Mouse (Mus musculus): ENCODE results near the gene Gm10772. TPM values are rescaled to one million over a fixed set of nuclear protein-coding genes. Genes with fewer than 3 reads are reported as not detected.
"Not testable (repeated sequence)": the region's sequence is repeated elsewhere in the genome, so short reads cannot be mapped to it uniquely, and the experiment has no call there.

The Gm10772 gene
- total RNA-seq (2012; rRNA removed) (not detected in 2 replicates), total RNA-seq (2014; rRNA removed) (not detected in 2 replicates), polyA plus RNA-seq (2012; ENCODE audit: insufficient read length, low read depth) (not detected in 2 replicates)

DNA sequence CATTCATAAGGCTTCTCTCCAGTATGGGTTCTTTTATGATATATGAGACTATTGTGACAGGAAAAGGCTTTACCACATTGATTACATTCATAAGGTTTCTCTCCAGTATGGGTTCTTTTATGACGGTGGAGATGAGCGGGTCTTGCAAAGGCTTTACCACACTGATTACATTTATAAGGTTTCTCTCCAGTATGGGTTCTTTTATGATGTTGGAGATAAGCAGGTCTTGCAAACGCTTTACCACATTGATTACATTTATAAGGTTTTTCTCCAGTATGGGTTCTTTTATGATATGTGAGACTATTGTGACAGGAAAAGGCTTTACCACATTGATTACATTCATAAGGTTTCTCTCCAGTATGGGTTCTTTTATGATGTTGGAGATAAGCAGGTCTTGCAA lies at the start of gene Gm10772:
Gene Gm10772, minus strand, starts transcription at position 101 of the 400 bp plus-strand sequence.
- DNase-seq (ENCODE audit: extremely low read depth); H3K4me1 ChIP-seq (ENCODE audit: control insufficient read depth in 1 of 2, insufficient read depth in 2 of 2); H3K9ac ChIP-seq (ENCODE audit: insufficient read depth, low read depth); dilution Hi-C loops (cut with MboI; ENCODE audit: extremely low pct_ligation_motif_present, extremely low pct_unique_long_range_greater_than_20kb, low sequenced_read_pairs); H3K9me3 ChIP-seq (replicated peaks; ENCODE audit: low read length); H3K4me3 ChIP-seq (replicated peaks in 1 of 3; ENCODE audit: low read depth in 2 of 3, low read length in 2 of 3, poor library complexity in 1 of 3); H3K27ac ChIP-seq (ENCODE audit: insufficient read depth, low read depth); H3K36me3 ChIP-seq (replicated peaks in 1 of 2; ENCODE audit: control insufficient read depth in 1 of 2, insufficient read depth in 1 of 2, low read length in 1 of 2); H3K4me2 ChIP-seq (ENCODE audit: insufficient read depth, low read depth, poor library complexity, severe bottlenecking); in situ Hi-C loops (cut with MboI; ENCODE audit: low pct_ligation_motif_present, low pct_unique_long_range_greater_than_20kb, low sequenced_read_pairs); H3K27me3 ChIP-seq (replicated peaks); H3K79me2 ChIP-seq (replicated peaks; ENCODE audit: control insufficient read depth, extremely low read depth, insufficient read depth, poor library complexity, severe bottlenecking): not testable (repeated sequence)

- H3K9me3 ChIP-seq (replicated peaks; ENCODE audit: low read length); H3K4me1 ChIP-seq (ENCODE audit: control insufficient read depth in 1 of 2, insufficient read depth in 2 of 2); H3K9ac ChIP-seq (ENCODE audit: insufficient read depth, low read depth); H3K27ac ChIP-seq (ENCODE audit: insufficient read depth, low read depth); in situ Hi-C loops (cut with MboI; ENCODE audit: low pct_ligation_motif_present, low pct_unique_long_range_greater_than_20kb, low sequenced_read_pairs); DNase-seq (ENCODE audit: extremely low read depth); H3K36me3 ChIP-seq (replicated peaks in 1 of 2; ENCODE audit: control insufficient read depth in 1 of 2, insufficient read depth in 1 of 2, low read length in 1 of 2); H3K4me2 ChIP-seq (ENCODE audit: insufficient read depth, low read depth, poor library complexity, severe bottlenecking); H3K27me3 ChIP-seq (replicated peaks); H3K4me3 ChIP-seq (replicated peaks in 1 of 3; ENCODE audit: low read depth in 2 of 3, low read length in 2 of 3, poor library complexity in 1 of 3); H3K79me2 ChIP-seq (replicated peaks; ENCODE audit: control insufficient read depth, extremely low read depth, insufficient read depth, poor library complexity, severe bottlenecking); dilution Hi-C loops (cut with MboI; ENCODE audit: extremely low pct_ligation_motif_present, extremely low pct_unique_long_range_greater_than_20kb, low sequenced_read_pairs): not testable (repeated sequence)
These were observed 36.5 kb upstream of the Gm10772 start for GRCm38 (mm10) chr13:66263914-66264313.

DNA sequence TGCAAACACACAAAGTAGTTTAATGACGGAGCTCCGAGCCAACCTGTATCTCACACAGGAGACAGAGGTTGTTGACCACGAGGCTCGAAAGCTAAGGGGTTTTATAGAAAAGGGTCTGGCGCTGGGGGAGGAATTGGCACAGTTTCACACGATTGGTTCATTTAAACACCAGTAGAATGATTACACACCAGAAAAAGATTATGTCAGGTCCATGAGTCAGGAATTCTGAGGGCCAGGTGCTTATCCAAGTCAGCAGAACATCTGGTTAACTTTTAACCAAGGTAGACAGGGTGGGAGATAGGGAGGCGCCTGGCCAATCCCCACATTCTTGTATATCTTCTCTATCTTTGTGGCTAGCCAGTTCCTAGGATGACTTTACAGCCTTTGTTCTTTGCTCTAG lies 35.8 kb upstream of the Gm10772 start:
- H3K36me3 ChIP-seq (replicated peaks in 1 of 2; ENCODE audit: control insufficient read depth in 1 of 2, insufficient read depth in 1 of 2, low read length in 1 of 2); H3K27me3 ChIP-seq (replicated peaks); H3K79me2 ChIP-seq (replicated peaks; ENCODE audit: control insufficient read depth, extremely low read depth, insufficient read depth, poor library complexity, severe bottlenecking); H3K27ac ChIP-seq (ENCODE audit: insufficient read depth, low read depth); H3K4me3 ChIP-seq (replicated peaks in 1 of 3; ENCODE audit: low read depth in 2 of 3, low read length in 2 of 3, poor library complexity in 1 of 3); H3K4me1 ChIP-seq (ENCODE audit: control insufficient read depth in 1 of 2, insufficient read depth in 2 of 2); dilution Hi-C loops (cut with MboI; ENCODE audit: extremely low pct_ligation_motif_present, extremely low pct_unique_long_range_greater_than_20kb, low sequenced_read_pairs); H3K9ac ChIP-seq (ENCODE audit: insufficient read depth, low read depth); H3K9me3 ChIP-seq (replicated peaks; ENCODE audit: low read length); DNase-seq (ENCODE audit: extremely low read depth); in situ Hi-C loops (cut with MboI; ENCODE audit: low pct_ligation_motif_present, low pct_unique_long_range_greater_than_20kb, low sequenced_read_pairs); H3K4me2 ChIP-seq (ENCODE audit: insufficient read depth, low read depth, poor library complexity, severe bottlenecking): not testable (repeated sequence)

DNA sequence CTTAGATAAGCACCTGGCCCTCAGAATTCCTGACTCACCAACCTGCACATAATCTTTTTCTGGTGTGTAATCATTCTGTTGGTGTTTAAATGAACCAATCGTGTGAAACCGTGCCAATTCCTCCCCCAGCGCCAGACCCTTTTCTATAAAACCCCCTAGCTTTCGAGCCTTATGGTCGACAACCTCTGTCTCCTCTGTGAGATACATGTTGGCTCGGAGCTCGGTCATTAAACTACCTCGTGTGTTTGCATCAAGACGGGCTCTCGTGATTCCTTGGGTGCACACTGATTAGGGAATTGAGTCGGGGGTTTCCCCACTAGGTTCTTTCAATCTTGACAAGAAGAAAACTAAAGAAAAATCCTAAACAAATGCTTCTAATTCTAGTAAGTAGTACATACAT lies 13.0 kb downstream of the Gm10772 start:
- DNase-seq (ENCODE audit: extremely low read depth): no peak
- no peaks in the 10 kb centered on the region for H3K27me3 ChIP-seq (replicated peaks)
- peaks cover 10% of the 10 kb centered on the region for H3K9me3 ChIP-seq (replicated peaks; ENCODE audit: low read length)
- no peak overlapping the region for H3K4me3 ChIP-seq (replicated peaks in 1 of 3; ENCODE audit: low read depth in 2 of 3, low read length in 2 of 3, poor library complexity in 1 of 3)
- no peaks in the 10 kb centered on the region for H3K36me3 ChIP-seq (replicated peaks in 1 of 2; ENCODE audit: control insufficient read depth in 1 of 2, insufficient read depth in 1 of 2, low read length in 1 of 2)
- H3K27ac ChIP-seq (ENCODE audit: insufficient read depth, low read depth): no peak overlapping the region
- H3K79me2 ChIP-seq (replicated peaks; ENCODE audit: control insufficient read depth, extremely low read depth, insufficient read depth, poor library complexity, severe bottlenecking): no peaks in the 10 kb centered on the region
- no peaks in the 10 kb centered on the region for H3K4me1 ChIP-seq (ENCODE audit: control insufficient read depth in 1 of 2, insufficient read depth in 2 of 2)
- dilution Hi-C loops (cut with MboI; ENCODE audit: extremely low pct_ligation_motif_present, extremely low pct_unique_long_range_greater_than_20kb, low sequenced_read_pairs) (no loop called here), in situ Hi-C loops (cut with MboI; ENCODE audit: low pct_ligation_motif_present, low pct_unique_long_range_greater_than_20kb, low sequenced_read_pairs) (no loop called here)
- H3K4me2 ChIP-seq (ENCODE audit: insufficient read depth, low read depth, poor library complexity, severe bottlenecking): no peak overlapping the region
- H3K9ac ChIP-seq (ENCODE audit: insufficient read depth, low read depth): no peak overlapping the region
- TF ChIP-seq MXI1 (IDR thresholded peaks at IDR 0.05; ENCODE audit: low read depth, low read length) (no peak), SMC3 (IDR thresholded peaks at IDR 0.05; ENCODE audit: low read depth, low read length) (no peak), USF2 (conservative IDR thresholded peaks at IDR 0.05; ENCODE audit: low read depth, low read length) (no peak), CHD1 (IDR thresholded peaks at IDR 0.05; ENCODE audit: low read depth, low read length) (no peak), EP300 (IDR thresholded peaks at IDR 0.05; ENCODE audit: low read length) (no peak), RCOR1 (conservative IDR thresholded peaks at IDR 0.05; ENCODE audit: low read depth, low read length) (no peak), KAT2A (IDR thresholded peaks at IDR 0.05; ENCODE audit: insufficient replicate concordance, low read length) (no peak), HCFC1 (IDR thresholded peaks at IDR 0.05; ENCODE audit: low read depth, low read length) (no peak), POLR2A (IDR thresholded peaks at IDR 0.05; ENCODE audit: low read depth, low read length) (no peak), ZKSCAN1 (IDR thresholded peaks at IDR 0.05; ENCODE audit: borderline replicate concordance, low read depth, low read length) (no peak), MAX (IDR thresholded peaks at IDR 0.05; ENCODE audit: low read length) (no peak), JUND (conservative IDR thresholded peaks at IDR 0.05; ENCODE audit: low read depth, low read length) (no peak), ZMIZ1 (IDR thresholded peaks at IDR 0.05; ENCODE audit: low read depth, low read length) (no peak)

GRCm38 (mm10) chr13:66213811-66214210 lies 13.6 kb downstream of the Gm10772 start:
- H3K9ac ChIP-seq (ENCODE audit: insufficient read depth, low read depth); dilution Hi-C loops (cut with MboI; ENCODE audit: extremely low pct_ligation_motif_present, extremely low pct_unique_long_range_greater_than_20kb, low sequenced_read_pairs): not testable (repeated sequence)

More at GRCm38 (mm10) chr13:66213811-66214210, 13.6 kb downstream of the Gm10772 start:
- H3K4me2 ChIP-seq (ENCODE audit: insufficient read depth, low read depth, poor library complexity, severe bottlenecking); H3K27me3 ChIP-seq (replicated peaks); DNase-seq (ENCODE audit: extremely low read depth); H3K36me3 ChIP-seq (replicated peaks in 1 of 2; ENCODE audit: control insufficient read depth in 1 of 2, insufficient read depth in 1 of 2, low read length in 1 of 2); H3K4me3 ChIP-seq (replicated peaks in 1 of 3; ENCODE audit: low read depth in 2 of 3, low read length in 2 of 3, poor library complexity in 1 of 3); H3K27ac ChIP-seq (ENCODE audit: insufficient read depth, low read depth); in situ Hi-C loops (cut with MboI; ENCODE audit: low pct_ligation_motif_present, low pct_unique_long_range_greater_than_20kb, low sequenced_read_pairs); H3K4me1 ChIP-seq (ENCODE audit: control insufficient read depth in 1 of 2, insufficient read depth in 2 of 2); H3K79me2 ChIP-seq (replicated peaks; ENCODE audit: control insufficient read depth, extremely low read depth, insufficient read depth, poor library complexity, severe bottlenecking): not testable (repeated sequence)
- peaks cover 11% of the 10 kb centered on the region for H3K9me3 ChIP-seq (replicated peaks; ENCODE audit: low read length)

Data from CH12.LX (cell line).